Mouse (Mus musculus): ENCODE data around the gene Hdac9.

Hdac9 gene

DNA sequence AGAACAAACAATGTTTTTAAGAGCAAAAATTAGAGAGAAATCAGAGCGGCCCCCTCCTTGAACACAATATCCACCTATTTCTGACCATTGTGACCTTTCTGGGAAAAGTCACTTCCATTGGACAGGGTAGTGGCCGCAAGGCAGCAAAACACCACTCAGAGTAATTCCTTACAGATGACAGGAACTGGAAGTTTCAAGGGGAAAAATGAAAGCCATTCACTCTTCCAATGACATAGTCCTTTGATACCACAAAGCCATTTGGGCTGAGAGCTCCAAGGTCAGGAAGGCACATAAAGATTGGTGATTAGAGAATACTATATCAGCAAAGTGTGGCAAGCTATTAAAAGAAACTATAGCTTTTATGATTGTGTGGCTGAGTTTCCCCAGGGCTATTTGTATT lies 574.1 kb downstream of the Hdac9 start:
- DNase-seq (ENCODE audit: low spot score) = no peak

DNA sequence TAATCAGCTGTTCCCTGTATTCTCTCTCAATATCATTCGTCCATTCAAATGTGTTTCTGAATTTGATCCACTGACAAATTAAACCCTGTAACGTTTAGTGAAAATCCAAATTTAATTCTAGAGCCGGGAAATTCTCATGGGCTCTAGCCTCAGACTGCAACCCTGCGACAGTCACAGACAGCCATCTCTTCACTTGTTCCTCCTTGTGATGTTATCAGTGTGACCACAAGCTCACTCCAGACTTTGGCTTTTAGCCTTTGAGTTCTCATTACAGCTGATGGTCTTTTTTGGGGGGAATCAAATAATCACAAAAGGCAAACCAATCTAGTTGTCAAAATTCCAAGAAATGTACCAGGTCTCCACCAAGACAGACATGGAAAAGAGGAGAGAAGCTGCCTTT lies 578.0 kb downstream of the Hdac9 start:
- no peak for DNase-seq (ENCODE audit: low spot score)

DNA sequence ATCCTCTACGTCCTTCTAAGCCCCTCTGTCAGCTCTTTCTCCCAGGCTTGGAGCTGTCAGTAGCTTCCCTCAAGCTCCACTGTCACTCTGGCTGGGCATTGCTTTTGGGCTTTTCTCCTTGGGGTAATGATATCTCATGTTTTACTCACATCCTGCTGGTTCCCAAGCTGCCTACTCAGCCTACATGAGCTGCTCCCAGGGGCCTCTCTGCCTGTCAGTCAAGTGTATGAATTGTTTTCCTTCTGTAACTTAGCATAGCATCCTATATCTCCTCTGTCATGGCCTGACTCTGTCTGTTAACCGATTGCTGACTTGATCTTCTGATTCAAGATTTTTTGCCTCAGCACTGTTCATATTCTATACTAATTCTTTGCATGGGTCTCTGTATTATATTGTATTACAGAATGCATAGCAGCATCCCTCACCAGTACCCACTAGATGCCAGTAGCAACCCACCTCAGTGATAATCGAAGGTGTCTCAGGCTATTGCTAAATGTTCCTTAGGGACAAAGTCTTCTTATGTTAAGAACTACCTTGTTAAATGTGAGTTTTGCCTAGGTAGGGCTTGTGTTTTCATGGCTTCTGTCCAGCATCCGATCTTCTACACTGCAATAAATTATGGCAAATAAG lies 582.3 kb downstream of the Hdac9 start:
- no peak for DNase-seq (ENCODE audit: low spot score)

DNA sequence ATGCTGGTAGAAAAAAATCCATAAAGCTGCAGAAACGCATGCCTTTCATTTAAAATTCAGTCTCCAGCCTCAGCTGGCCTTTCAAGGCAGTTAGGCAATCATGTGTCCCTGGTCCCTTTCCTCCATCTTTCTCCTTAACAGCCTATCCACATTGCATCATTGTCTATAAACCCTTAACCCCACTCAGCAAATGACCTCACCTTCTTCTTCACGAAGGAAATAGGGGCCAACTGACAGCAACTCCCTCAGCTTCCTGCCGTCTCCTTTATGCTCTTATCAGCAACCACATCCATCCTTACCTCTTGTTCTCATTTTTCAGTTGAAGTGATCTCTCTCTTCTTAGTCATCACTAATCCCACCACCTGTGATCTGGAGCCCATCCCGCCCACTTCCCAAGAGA lies 584.0 kb downstream of the Hdac9 start:
- DNase-seq (ENCODE audit: low spot score) = no peak

DNA sequence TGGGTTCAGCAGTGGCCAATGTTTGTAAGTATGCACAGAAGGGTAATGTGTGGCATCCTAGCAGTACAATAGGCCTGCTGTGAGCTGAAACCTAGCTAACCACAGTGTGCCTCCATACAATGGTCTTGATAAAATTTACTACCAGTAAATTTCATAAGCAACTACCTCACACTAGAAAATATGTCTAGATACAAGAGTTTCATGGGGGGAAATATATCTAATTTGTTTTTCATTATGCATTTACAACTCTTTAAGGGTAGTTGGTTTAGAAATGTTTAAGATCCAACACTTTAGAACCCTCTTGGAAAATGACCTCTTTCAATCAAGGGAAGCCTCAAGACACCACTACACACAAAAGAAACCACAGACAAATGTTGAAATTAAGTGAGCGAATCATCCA lies 589.8 kb downstream of the Hdac9 start:
- DNase-seq (ENCODE audit: low spot score) = no peak

DNA sequence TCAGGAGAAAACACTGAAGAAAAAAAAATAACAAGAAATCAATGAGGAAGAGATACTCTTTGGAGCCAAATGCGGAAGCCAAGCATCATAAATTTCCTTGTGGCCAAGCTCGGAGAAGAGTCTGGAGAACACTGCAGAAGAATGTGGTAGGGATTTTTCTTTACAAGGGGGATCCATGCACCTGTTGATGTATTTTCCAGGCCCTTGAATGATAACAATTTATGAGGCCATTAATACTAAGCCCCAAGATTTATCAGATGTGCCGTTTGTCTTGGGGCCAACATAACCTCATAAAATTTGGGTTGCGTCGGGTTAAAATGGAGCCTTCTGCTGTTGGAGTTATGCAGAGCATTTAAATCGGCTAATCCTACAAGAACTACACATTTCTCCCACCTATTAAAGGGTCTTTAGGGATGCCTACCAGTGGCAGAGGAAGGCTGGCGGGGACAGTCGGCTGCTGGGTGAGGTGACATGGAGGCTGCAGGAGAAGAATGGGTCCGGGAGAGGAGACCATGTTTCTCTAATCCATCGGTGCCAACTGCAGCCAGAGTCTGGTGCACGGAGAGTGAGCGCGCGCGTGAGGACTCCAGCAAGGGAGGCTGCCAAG lies 604.7 kb downstream of the Hdac9 start:
- DNase-seq (ENCODE audit: low spot score) = no peak

DNA sequence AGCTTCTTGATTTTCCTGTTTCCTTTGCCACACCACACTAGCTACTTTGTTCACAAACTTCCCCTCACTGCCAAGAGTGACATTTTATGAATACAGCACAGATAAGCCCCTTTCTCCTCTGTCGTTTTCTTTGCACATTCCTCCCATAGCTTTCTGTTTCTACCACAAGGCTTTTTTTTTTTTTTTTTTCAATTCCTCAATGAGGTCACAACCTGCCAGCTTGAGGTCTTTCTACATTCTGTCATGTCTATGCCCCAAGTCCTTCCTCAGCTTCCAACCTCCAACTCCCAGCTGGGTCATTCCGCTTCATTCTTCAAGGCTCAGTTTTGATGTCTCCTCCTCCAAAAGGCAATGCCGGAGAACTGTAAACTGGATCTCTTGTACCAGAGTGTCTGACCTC lies 611.4 kb downstream of the Hdac9 start:
- no peak for DNase-seq (ENCODE audit: low spot score)

DNA sequence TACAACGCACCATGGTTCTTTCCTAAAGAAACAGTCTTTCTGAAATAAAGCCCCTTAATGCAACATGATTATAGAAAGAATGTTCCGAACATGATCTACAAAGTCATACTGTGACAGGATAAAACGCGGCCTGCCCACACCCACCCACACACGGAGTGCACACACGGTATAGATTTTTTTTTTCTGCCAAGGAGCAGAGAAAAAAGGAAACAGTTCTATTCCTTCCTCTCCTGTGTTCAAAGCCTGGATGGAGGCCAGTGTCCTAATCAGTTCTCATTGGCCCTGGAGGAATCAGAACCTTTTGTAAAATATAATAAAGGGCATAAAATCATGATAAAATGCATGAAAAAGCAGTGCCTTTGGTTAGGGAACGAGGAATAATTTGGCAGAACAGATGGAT lies 624.5 kb downstream of the Hdac9 start:
- no peak for DNase-seq (ENCODE audit: low spot score)

DNA sequence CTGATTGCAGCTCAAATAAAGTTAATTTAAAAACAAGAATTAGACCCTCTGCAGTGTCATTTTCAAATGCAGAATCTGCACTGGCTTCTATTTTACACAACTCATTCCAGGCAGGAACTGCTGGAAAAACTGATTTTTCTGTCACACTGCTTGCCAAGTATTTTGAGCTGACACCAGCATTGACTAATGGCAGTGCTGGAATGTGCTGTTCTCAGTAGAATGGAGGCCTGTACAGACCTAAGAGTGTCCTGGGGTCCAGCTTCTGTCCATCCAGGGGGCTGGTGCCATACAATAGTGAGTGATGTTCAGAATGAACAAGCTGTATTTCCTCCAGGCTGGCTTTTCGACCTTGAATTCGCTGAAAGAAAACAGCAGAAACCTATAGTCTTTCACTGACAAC lies 629.7 kb downstream of the Hdac9 start:
- no peak for DNase-seq (ENCODE audit: low spot score)

DNA sequence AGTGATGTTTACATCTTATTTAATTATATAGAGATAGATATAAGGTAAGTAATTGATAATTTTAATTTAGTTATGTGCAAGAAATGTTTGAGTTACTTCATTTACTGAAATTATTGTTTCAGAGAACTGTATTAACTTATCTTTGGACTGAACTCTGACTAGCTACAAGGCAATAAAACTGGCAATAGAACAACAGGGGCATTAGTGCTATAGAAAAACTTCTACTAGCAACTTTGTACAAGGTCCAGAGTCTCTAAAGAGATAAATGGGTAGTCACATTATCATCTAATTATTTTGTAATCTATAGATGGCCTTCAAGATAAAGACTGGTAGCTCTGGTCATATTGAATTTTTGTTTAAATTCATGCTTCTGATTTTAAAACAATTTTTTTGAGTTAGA lies 632.0 kb downstream of the Hdac9 start:
- no peak for DNase-seq (ENCODE audit: low spot score)

DNA sequence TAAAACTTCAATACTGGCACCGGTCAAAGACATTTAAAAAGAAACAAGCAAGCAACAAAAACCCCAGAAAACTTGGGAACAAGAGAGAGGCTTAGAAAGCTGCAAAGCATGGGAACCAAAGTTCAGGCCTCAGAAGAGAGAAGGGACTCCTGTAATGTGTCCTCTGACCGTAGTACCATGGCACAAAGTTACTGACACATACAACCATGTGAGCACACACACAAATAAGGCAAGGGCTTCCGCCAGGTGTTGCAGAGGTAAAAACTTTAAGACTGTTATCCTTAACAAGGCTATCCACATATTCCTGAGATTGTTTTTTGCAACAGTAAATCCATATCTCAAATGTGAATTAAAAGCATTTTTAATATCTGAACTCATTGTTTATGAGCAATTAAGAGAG lies 632.5 kb downstream of the Hdac9 start:
- no peak for DNase-seq (ENCODE audit: low spot score)

DNA sequence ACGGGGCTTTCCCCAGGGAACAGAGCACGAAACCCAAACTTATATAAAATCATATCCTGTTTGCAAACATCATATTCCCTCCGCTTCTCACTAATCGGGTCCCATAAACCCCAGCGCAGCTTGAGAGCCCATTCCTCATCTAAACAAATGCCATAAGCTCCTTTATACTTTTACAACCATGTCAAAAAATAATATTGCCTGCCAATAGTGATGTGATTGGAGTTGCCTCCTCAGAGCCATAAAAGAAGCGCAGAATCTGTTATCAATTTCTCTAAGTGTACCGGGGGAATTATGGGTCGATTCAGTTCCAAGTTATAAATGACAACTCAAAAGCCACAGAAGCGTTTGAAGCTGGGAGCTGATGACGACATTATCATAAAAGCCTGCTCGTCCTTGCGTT lies 638.1 kb downstream of the Hdac9 start:
- no peak for DNase-seq (ENCODE audit: low spot score)

DNA sequence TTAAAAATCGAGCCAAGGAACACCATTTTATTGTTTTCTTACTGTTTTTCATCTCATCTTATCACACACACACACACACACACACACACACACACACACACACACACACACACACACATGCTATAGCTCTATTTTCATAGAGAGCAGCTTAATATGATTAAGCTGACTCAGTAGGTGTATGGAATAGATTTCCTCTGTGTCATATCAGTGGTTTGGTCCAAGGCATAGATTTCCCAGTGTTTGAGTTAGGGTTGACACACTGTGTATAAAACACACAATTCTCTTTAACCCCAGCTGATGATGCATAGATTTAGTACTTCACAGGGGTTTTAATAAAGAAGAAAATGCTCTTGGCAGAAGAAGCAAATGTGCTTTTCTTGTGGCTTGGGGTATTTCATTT lies 643.1 kb downstream of the Hdac9 start:
- no peak for DNase-seq (ENCODE audit: low spot score)

DNA sequence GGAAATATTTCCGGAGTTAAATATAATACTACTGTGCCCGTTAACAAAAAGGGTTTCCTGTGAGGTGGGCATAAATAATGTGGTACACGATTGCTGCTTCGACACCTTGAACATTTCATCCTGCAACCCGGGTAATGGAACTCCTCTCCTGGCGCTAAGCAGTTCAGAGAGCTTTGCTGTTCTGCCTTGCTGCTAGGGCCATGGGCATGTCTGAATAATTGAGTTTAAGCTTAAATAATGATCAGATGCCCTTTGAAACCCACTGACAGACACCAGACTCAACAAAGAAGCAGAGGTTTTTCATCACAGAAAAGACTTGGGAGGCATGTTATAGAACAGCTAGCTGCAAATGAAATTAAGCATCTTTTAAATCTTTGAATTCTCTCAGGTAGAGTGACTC lies 646.8 kb downstream of the Hdac9 start:
- no peak for DNase-seq (ENCODE audit: low spot score)

DNA sequence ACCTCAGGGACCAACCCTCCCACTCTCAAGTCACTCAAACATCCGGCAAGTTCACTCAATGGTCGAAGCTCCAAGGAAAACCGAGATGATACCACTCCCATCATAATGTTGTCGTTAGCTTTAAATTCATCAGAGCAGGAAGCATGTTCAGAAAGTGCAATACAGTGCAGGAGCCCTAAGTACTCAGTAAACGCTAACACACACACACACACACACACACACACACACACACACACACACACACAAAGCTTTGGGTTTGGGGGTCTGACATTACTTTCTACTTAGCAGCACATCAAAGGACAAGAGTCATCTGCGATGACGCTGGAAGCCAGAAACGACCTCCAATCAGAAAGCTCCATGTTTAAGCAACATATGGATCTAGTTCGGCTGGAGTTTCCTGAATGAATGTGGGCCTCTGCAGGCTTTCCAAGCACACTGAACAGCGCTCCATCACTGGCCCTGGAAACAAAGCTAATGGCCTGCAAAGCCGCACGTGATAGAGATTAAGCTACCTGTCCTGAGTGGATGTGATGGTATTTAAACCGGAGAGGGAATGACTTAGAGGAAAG lies 647.3 kb downstream of the Hdac9 start:
- no peak for DNase-seq (ENCODE audit: low spot score)

DNA sequence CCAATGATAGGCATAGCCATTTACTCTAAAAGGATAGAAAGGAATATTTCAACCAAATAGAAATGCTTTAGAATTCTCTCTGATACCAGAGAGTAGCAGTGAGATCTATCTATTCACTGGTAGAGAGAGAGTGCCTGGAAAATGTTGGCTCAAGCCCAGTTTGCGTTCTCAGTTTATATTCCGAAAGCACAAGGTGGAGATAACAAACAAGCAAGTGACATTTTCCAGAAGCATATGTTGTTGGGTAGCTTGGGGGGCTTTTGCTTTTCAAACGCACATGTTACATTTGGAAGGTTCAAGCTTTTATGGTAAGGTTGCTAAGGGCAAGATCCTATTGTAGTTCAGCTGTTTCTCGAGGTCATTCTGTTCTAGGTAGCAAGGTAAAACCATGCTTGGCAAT lies 657.2 kb downstream of the Hdac9 start:
- no peak for DNase-seq (ENCODE audit: low spot score)

DNA sequence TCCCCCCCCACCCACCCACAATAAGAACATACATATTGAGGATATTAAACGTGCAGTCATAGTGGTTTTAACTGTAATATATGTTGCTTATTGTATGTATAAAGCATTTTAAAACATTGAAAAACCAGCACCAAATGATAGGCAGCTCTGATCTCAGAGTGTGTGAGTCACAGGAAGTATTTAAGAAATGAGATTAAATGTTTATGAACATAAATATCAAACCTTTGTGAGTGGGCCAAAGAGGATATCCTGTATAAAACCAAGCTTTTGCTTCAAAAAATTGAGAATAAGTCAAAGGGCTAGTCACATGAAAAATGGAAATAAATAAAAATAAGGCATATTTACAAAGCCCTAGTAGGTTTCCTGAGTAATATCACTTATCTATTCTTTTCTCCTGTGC lies 667.7 kb downstream of the Hdac9 start:
- DNase-seq (ENCODE audit: low spot score) = no peak

DNA sequence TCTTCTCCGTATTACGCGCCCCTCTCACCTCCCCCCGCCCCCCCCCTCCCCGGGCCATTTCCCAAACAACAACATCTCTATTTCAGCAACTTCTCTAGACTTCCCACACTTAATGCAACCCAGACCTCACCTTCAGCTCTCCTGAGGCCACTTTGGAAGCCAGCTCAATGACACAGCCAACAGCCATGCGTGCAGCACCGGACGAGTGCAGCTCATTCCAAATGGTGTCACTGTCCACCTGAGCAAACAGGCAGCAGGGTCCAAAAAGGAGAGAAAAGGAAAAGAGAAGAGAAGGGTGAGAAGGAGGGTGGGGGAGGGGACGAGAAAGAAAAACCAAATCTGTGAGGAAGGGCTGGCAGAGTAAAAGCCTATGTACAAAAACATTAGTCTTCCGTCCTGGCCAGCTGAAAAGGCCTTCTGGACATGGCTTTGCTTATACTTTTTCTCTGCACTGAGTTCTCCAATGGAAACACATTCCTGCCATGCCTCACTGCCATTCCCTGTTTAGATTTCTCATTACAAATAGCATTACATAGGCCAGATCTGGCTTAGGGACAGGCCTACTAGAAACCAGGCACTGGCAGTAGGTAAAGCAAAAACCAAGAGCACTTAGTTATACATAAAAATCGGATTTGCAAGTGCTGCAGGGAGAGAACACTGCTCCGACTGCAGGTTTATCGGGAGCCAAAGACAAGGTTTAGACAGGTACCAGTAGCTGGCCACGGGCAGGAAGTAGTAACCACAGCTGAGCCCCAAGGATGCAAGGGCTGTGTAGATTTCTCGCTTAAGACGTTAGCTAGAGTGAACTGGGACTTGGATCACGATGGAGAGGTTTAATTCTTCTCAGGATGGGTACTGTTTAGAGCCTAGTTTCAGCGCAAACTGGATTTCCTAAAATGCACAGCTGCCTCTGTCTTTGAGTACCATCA lies 668.4 kb downstream of the Hdac9 start:
- DNase-seq (ENCODE audit: low spot score) = no peak

DNA sequence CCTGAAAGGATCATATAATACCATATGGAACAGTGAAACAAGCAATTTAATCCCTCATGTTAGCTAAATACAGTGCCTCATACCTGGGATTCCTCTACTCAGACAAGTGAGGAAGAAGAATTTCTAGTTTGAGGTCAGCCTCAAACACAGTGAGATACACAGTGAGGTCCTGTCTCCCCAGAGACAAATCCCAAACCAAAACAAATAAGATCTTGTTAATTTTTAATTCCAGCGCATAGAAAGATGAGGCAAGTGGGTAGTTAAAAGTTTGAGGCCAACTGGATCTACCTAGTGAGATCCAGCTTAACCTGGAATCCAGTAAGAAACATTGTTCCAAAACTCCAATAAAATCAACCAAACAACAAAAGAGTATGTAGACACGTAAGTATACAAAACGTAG lies 678.1 kb downstream of the Hdac9 start:
- no peak for DNase-seq (ENCODE audit: low spot score)

DNA sequence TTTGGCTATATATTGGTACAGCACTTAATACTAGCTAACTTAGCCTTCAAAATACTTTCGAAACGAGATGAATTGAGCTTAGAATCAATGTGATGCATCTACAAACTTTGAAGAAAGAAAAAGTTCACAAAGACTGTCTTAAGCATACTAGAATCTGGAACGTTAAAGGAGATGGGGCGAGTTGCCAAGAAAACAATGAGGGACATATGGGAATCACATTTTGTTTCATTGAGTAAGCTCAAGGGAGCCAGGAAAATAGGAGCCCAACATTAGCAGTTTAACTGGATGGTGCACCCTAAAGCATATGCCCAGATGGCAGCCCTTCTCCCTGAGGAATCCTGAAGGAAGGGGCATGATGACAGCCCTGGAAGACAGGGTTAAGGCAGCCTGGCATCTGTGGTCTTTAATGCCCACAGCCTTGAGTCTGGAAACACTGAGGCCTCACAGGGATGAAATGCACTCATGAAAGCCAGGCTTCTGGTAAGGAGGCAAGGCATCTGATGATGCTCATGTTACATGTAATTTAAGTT lies 685.2 kb downstream of the Hdac9 start:
- no peak for DNase-seq (ENCODE audit: low spot score)

DNA sequence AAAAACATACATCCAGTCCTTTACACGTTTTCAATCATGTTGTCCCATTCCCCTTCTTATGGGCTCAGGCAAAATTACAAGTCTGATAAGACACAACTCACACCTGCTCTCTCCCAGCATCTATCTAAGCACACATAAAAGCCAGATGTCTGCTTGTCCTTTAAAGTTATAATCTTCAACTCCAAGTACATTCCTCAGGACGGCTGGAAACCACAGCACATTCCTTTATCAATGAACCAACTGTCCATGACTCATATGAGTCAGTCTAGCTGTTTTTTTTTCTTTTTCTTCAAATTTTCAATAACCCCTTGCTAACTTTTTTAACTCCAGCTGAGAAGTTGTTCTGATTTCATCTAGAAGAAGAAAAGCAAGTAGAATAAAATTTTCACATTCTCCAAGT lies 692.4 kb downstream of the Hdac9 start:
- no peak for DNase-seq (ENCODE audit: low spot score)

DNA sequence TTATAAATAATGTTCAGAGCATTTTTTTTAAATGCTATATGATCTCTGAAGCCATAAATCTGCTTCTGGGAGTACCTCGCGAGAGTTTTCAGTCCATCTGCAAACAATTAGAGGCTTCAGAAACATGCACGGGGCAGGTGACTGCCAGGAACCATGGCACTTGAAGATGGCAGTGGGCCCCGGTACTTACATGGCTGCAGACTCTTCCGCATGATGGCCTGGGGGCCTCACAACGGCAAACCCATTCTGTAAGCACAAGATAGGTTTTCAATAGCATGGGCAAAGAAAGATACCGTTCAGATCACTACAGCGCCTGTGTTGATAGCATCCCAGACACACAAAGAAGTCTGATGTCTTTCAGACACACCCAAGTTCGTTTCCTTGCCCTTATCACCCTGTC lies 695.9 kb downstream of the Hdac9 start:
- no peak for DNase-seq (ENCODE audit: low spot score)

All from ovary, postnatal 36 days (tissue).